Mouse (Mus musculus) ES-E14 (cell line): ENCODE data around the gene Cct4.

ENCODE experiments used
- HCFC1 ChIP-seq: IDR thresholded peaks from 2 replicates; pipeline ENCODE4 v1.6.1; 2012; ENCODE audit warnings: low read length, inconsistent platforms, borderline replicate concordance; ENCODE audit not compliant: insufficient read depth
- ZNF384 ChIP-seq: IDR thresholded peaks from 2 replicates; pipeline ENCODE4 v1.6.1; 2012; ENCODE audit warnings: low read depth, low read length, inconsistent platforms

DNA sequence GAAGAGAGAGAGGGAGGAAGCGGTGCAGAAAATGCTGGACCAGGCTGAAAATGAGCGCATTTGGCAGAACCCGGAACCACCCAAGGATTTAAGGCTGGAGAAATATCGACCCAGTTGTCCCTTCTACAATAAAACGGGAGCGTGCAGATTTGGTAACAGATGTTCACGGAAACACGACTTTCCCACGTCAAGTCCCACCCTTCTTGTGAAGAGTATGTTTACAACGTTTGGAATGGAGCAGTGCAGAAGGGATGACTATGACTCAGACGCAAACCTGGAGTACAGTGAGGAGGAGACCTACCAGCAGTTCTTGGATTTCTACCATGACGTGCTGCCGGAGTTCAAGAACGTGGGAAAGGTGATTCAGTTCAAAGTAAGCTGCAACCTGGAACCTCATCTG lies 16.7 kb upstream of the Cct4 start:
- TF ChIP-seq ZNF384 (no peak), HCFC1 (no peak)
